Mouse (Mus musculus): ENCODE results near the gene Gm27021. TPM values are rescaled to one million over a fixed set of nuclear protein-coding genes. Genes with fewer than 3 reads are reported as not detected.
"Not testable (repeated sequence)": the region's sequence is repeated elsewhere in the genome, so short reads cannot be mapped to it uniquely, and the experiment has no call there.

The Gm27021 gene
- polyA plus RNA-seq, 1 experiment from 2014 or later, result 2.3 TPM

DNA sequence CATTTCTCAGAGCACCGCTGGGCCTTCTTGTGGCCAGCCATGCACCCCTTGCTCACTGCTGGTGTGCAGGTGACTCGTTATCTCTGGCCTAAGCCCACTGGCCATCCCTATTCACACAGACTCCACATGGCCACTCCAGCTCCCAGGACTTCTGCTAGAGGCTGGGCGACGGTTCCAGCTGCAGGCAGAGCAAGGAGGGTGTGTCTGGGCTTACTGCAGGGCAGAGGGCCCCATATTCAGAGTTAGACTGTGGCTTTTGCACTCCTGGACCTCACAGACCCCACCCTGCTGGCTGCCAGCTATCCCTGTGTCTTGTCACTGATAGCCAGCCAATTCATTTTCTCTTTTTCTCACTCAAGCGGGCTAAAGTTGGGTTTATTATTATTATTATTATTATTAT, 16.2 kb upstream of the Gm27021 start:
- no peak overlapping the region for H3K4me3 ChIP-seq
- H3K4me2 ChIP-seq, result no peak overlapping the region
- peaks cover 30% of the 10 kb centered on the region for H3K27me3 ChIP-seq
- WGBS, result 67% methylated on average over 5 of the region's 5 CpGs
- H3K36me3 ChIP-seq, result no peaks in the 10 kb centered on the region
- H3K9me3 ChIP-seq, result no peaks in the 10 kb centered on the region
- peaks cover 8% of the 10 kb centered on the region for H3K4me1 ChIP-seq
- no peak for ATAC-seq (ENCODE audit: borderline replicate concordance, extremely low read depth, low FRiP score, low TSS enrichment)
- no peak overlapping the region for H3K9ac ChIP-seq
- H3K27ac ChIP-seq, result no peak overlapping the region

DNA sequence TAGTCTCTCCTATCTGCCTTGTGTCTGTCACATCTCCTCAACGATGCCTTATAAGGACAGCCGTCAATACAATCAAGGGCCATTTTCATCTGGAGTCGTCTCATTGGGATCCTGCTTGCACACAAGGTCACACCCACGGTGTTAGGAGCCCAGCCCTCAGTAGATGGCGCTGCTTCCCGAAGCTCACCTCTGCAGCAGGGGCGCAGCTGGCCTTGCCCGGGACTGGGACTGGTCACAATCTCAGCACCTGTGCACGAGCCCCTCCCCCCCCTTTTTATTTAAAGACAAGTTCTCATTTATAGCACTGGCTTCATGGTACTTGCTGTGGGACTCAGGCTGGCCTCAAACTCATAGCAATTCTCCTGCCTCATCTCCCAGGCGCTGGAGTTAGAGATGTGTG, 15.7 kb upstream of the Gm27021 start:
- no peak for ATAC-seq (ENCODE audit: borderline replicate concordance, extremely low read depth, low FRiP score, low TSS enrichment)

DNA sequence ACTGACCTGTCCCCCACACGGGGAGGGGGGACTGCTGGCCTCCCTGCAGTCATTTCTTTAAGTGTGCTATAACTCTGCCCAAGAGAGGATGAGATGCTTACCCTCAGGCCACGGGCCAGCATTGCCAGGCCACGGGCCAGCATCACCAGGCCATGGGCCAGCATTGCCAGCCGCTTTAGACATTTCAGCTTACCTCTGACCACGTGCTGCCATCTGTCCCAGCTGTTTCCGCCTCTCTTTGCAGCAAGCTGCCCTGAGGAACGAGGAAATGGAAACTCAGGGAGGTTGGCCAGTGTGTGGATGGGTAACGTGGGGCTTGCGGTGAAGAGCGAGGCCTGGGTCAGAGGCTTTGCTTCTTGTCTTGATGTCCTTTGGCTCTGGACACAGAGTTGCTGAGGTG, 13.2 kb upstream of the Gm27021 start:
- Histone ChIP-seq H3K4me1 (peaks cover 8% of the 10 kb centered on the region), H3K36me3 (no peaks in the 10 kb centered on the region), H3K9me3 (no peaks in the 10 kb centered on the region), H3K4me2 (no peak overlapping the region), H3K4me3 (no peak overlapping the region), H3K27me3 (peaks cover 8% of the 10 kb centered on the region), H3K27ac (no peak overlapping the region), H3K9ac (no peak overlapping the region)
- 72% methylated on average over 10 of the region's 10 CpGs for WGBS
- no peak for ATAC-seq (ENCODE audit: borderline replicate concordance, extremely low read depth, low FRiP score, low TSS enrichment)

More for the DNA sequence above, 15.7 kb upstream of the Gm27021 start:
- peaks cover 25% of the 10 kb centered on the region for H3K27me3 ChIP-seq
- peaks cover 8% of the 10 kb centered on the region for H3K4me1 ChIP-seq
- H3K4me2 ChIP-seq, result no peak overlapping the region
- H3K4me3 ChIP-seq, result no peak overlapping the region
- no peaks in the 10 kb centered on the region for H3K9me3 ChIP-seq
- H3K36me3 ChIP-seq, result no peaks in the 10 kb centered on the region
- H3K27ac ChIP-seq, result no peak overlapping the region
- H3K9ac ChIP-seq, result no peak overlapping the region
- 14% methylated on average over 10 of the region's 10 CpGs for WGBS

DNA sequence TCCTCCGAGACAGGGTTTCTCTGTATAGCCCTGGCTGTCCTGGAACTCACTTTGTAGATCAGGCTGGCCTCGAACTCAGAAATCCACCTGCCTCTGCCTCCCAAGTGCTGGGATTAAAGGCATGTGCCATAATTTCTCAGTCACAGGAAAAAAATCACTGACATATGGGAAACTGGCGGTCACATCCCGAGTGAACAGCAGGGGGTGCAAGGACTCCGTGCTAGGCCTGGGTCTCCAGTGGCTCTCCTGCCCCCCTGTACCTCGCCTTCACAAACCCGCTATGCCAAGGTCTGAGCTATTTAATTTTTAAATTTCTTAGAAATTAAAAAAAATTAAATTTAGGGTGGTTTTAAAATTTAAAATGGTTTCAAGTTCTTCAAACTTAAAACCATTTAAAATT, 12.5 kb upstream of the Gm27021 start:
- not testable (repeated sequence) for ATAC-seq (ENCODE audit: borderline replicate concordance, extremely low read depth, low FRiP score, low TSS enrichment); H3K9ac ChIP-seq; H3K36me3 ChIP-seq; H3K27ac ChIP-seq; H3K4me3 ChIP-seq; H3K9me3 ChIP-seq; H3K4me1 ChIP-seq; H3K27me3 ChIP-seq; H3K4me2 ChIP-seq
- WGBS, result 39% methylated on average over 7 of the region's 7 CpGs

DNA sequence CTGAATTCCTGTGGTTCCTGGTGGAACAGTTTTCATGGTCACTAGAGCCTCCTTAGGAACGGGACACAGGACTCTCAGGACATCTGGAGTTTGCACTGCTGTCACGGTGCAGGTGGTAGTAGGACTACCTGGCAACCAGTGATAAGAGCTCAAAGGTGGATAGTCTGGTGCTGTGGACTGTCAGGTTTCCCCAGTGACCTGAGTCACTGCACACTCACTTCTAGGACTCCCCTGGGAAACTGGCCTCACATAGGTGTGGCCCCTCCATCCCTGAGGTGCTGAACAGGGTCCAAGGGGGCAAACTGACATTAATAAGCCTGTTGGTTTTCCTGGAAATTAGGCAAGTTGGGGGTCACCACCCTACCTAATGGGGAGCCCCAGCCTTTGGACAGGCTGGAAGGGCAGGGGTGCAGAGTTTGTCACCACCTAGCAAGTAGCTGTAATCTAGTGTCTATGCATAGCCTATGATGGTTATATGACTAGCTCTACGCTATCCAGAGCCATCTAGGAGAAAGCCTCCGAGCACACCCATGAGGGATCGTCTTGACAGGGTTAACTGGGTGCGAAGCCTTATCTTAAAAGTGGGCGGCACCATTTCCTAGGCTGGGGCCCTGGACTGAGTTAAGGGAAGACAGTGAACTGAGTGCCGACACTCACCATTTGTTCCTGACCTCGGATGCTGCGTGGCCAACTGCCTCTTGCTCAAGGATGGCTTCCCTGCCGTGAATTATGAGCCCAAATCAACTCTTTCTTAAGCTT, 11.9 kb upstream of the Gm27021 start:
- no peak overlapping the region for H3K27ac ChIP-seq
- no peak overlapping the region for H3K4me2 ChIP-seq
- H3K9ac ChIP-seq, result no peak overlapping the region
- H3K27me3 ChIP-seq, result peaks cover 8% of the 10 kb centered on the region
- H3K4me3 ChIP-seq, result no peak overlapping the region
- 31% methylated on average over 11 of the region's 11 CpGs for WGBS
- no peaks in the 10 kb centered on the region for H3K9me3 ChIP-seq
- no peaks in the 10 kb centered on the region for H3K36me3 ChIP-seq
- ATAC-seq (ENCODE audit: borderline replicate concordance, extremely low read depth, low FRiP score, low TSS enrichment), result no peak
- peaks cover 3% of the 10 kb centered on the region for H3K4me1 ChIP-seq

DNA sequence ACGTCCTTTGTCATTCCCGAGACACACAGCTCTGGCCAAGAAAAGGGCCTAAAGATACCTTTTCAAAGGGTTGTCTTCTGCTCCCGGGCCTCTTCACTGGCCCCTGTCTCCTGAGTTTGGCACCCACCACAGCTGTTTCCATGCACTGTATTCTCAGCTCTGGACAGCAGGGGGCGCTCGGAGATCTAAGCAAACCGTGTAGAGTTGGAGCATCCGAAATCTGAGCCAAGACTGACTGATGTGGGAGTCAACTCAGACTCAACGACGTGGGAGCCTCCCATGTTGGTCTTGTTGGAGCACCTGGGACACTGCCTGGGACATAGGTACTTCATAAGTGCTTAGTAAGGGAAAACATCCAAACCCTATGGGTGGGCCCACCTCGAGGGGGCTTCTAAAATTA, 10.6 kb upstream of the Gm27021 start:
- no peak overlapping the region for H3K9ac ChIP-seq
- 12% methylated on average over 10 of the region's 10 CpGs for WGBS
- H3K27ac ChIP-seq, result no peak overlapping the region
- peaks cover 8% of the 10 kb centered on the region for H3K27me3 ChIP-seq
- no peak overlapping the region for H3K4me3 ChIP-seq
- H3K9me3 ChIP-seq, result no peaks in the 10 kb centered on the region
- H3K4me2 ChIP-seq, result no peak overlapping the region
- H3K4me1 ChIP-seq, result no peaks in the 10 kb centered on the region; the same call in 1 of the 2 replicates
- peaks cover 8% of the 10 kb centered on the region for H3K36me3 ChIP-seq
- no peak for ATAC-seq (ENCODE audit: borderline replicate concordance, extremely low read depth, low FRiP score, low TSS enrichment)

DNA sequence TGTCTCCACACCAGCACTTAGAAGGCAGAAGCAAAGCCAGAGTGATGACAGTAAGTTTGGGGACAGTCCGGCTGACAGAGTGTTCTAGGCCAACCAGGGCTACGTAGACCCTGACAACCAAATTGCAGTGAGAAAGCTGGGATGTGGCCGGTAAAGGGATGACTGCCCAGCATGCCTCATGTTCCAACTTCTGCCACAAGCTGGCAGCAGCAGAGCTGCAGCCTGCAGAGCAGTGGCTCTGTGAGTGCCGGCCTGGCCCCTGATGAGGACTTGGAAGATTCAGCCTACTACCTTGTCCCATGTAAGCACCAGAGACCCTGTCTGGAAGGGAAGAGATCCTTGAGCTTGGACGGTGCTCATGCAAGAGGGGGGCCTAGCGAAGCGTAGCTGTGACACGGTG, 7.8 kb upstream of the Gm27021 start:
- 67% methylated on average over 8 of the region's 8 CpGs for WGBS
- no peak overlapping the region for H3K4me3 ChIP-seq
- peaks cover 8% of the 10 kb centered on the region for H3K27me3 ChIP-seq
- no peak overlapping the region for H3K4me2 ChIP-seq
- H3K9ac ChIP-seq, result no peak overlapping the region
- H3K4me1 ChIP-seq, result no peaks in the 10 kb centered on the region; the same call in 1 of the 2 replicates
- H3K27ac ChIP-seq, result no peak overlapping the region
- no peak for ATAC-seq (ENCODE audit: borderline replicate concordance, extremely low read depth, low FRiP score, low TSS enrichment)
- H3K9me3 ChIP-seq, result no peaks in the 10 kb centered on the region
- peaks cover 32% of the 10 kb centered on the region for H3K36me3 ChIP-seq

DNA sequence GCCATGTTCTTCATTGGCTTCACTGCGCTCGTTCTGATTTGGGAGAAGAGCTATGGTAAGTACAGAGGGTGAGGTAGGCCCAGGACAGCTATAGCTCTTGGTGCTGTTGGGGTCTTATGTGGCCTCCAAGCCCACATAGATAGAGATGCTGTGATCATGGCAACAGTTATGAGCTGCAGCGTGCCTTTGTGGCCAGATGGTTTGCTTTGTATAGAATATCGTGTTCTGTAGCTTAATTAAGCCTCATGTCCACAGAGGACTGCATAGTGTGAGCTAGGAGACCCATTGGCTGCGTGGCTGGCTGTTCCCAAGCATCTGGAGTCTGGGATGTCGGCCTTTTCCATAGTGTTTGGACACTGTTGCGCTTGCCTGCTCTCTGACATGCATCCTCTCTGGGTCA, 5.4 kb upstream of the Gm27021 start:
- WGBS, result 95% methylated on average over 7 of the region's 7 CpGs
- no peak for ATAC-seq (ENCODE audit: borderline replicate concordance, extremely low read depth, low FRiP score, low TSS enrichment)
- no peak overlapping the region for H3K4me2 ChIP-seq
- peaks cover 6% of the 10 kb centered on the region for H3K4me1 ChIP-seq
- H3K27me3 ChIP-seq, result no peaks in the 10 kb centered on the region
- H3K36me3 ChIP-seq, result peaks cover 43% of the 10 kb centered on the region
- no peak overlapping the region for H3K27ac ChIP-seq
- H3K9me3 ChIP-seq, result no peaks in the 10 kb centered on the region
- H3K9ac ChIP-seq, result no peak overlapping the region
- H3K4me3 ChIP-seq, result no peak overlapping the region

DNA sequence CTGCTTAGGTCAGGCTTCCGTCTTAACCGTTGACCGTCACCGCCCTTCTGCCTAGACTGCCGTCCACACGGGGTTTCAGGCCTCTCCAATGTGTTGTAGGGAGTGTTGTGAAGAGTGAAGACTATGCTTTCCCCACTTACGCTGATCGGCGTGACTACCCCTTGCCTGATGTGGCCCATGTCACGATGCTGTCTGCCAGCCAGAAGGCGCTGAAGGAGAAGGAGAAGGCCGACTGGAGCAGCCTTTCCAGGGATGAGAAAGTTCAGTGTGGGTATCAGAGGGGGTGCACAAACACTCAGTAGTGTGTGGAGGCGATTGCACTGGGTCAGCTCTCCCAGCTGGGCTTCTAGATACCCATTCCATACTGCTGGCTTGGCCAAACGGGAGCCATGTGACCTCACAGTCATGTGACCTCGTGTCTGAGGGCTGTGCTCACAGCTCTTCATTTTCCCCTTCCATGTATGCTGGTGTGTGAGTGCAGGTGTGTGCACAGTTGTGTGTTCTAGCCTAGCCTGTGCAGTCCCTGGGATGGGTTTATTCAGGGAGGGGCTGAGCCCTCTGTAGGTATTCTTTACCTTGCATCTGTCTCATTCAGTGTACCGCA, 4.8 kb upstream of the Gm27021 start:
- no peaks in the 10 kb centered on the region for H3K27me3 ChIP-seq
- no peak for ATAC-seq (ENCODE audit: borderline replicate concordance, extremely low read depth, low FRiP score, low TSS enrichment)
- no peak overlapping the region for H3K4me3 ChIP-seq
- H3K9ac ChIP-seq, result no peak overlapping the region
- peaks cover 43% of the 10 kb centered on the region for H3K36me3 ChIP-seq
- no peak overlapping the region for H3K27ac ChIP-seq
- peaks cover 6% of the 10 kb centered on the region for H3K4me1 ChIP-seq
- no peak overlapping the region for H3K4me2 ChIP-seq
- 88% methylated on average over 16 of the region's 16 CpGs for WGBS
- no peaks in the 10 kb centered on the region for H3K9me3 ChIP-seq

DNA sequence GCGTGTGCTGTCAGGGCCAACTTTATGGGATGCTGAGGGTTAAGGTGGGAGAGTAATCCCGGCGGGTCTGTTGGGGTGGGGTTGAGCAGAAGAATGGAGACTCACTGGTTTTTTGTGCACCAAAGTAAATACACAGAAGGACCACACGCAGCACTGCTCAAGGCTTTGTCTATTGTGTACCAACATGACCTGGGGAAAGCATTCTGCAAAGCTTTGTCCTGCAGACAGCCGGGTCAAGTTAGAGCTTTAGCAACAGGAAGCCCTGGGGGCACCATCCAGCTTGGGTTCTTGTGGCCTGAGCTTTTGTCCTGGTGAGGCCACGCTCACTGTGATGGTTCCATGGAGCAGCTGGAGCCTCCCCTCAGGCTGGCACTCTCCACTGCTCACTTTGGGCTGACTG, 3.9 kb upstream of the Gm27021 start:
- 48% methylated on average over 6 of the region's 6 CpGs for WGBS
- H3K4me2 ChIP-seq, result no peak overlapping the region
- H3K4me3 ChIP-seq, result no peak overlapping the region
- no peak overlapping the region for H3K9ac ChIP-seq
- H3K4me1 ChIP-seq, result peaks cover 11% of the 10 kb centered on the region
- no peaks in the 10 kb centered on the region for H3K9me3 ChIP-seq
- H3K27me3 ChIP-seq, result no peaks in the 10 kb centered on the region
- peaks cover 43% of the 10 kb centered on the region for H3K36me3 ChIP-seq
- no peak overlapping the region for H3K27ac ChIP-seq
- ATAC-seq (ENCODE audit: borderline replicate concordance, extremely low read depth, low FRiP score, low TSS enrichment), result no peak

DNA sequence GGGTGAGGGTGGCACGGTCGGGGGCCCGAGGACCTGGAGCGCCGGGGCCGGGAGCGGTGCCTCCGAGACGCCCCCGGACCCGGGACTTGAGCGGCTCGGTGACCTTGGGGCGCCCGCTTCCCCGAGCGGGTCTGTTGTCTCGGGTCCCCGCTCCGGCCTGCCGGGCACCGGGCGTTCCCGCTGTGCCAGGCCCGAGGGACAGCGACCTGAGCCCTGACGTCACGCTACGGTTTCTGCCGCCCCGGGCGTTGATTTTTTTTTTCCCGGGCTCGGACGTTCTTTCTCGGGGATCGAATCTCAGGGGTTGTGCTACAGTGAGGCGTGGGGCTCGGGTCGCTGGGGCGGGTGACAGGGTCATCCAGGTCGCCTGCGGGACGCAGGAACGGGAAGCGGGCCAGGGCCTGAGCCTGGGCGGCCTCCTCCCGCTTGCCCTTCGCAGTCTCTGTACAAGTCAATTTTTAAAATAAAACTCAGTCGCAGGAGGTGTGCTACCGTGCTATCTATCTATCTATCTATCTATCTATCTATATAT, 561 bp upstream of the Gm27021 start, which contains the start of gene Emc8:
Gene Emc8 (minus strand): TSS at position 200 of the 532 bp plus-strand sequence.
- H3K27me3 ChIP-seq, result no peaks in the 10 kb centered on the region
- H3K4me3 ChIP-seq, result peak within 1 kb of the TSS; percentile 81
- peak within 1 kb of the TSS; percentile 83 for H3K4me2 ChIP-seq
- peak; percentile 55 for ATAC-seq (ENCODE audit: borderline replicate concordance, extremely low read depth, low FRiP score, low TSS enrichment)
- peaks cover 38% of the 10 kb centered on the region for H3K4me1 ChIP-seq
- peak within 1 kb of the TSS; percentile 80 for H3K27ac ChIP-seq
- H3K9me3 ChIP-seq, result no peaks in the 10 kb centered on the region
- peaks cover 37% of the 10 kb centered on the region for H3K36me3 ChIP-seq
- WGBS, result under 1% methylated on average over 51 of the region's 51 CpGs
- H3K9ac ChIP-seq, result peak within 1 kb of the TSS; percentile 96

DNA sequence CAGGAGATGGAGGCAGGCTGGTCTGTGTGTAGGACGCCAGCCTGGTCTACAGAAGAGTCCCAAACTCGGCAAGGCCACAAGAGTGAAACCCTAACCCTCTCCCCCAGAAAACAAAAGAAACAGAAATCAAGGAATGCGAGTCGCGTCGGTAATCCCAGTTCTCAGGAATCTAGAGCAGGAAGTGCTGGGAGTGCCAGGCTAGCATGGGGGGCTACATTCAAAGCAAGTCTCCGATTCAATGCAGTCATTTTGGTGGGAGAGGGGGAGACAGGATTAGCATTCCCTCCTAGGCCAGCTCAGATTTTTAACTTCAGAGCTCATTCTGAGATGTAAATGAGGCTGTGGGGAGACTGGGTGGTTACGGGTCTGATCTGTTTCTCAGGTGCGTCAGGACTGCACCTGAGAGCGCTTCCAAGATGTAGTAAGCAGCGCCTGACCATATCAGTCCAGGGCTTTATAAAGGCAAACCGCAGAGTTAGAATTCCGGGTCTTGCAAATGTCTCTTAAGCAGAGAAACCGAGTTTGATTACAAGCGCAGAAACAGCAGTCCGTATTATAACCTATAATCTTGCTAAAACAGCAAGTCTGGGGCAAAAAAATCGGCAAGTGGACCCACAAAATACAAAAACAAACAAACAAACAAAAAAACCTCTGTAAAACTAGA, 940 bp downstream of the Gm27021 start:
- H3K27me3 ChIP-seq, result no peaks in the 10 kb centered on the region
- peak overlapping the region; percentile 88 for H3K9ac ChIP-seq
- peak overlapping the region; percentile 30; the same call in 1 of the 2 replicates for H3K27ac ChIP-seq
- no peaks in the 10 kb centered on the region for H3K9me3 ChIP-seq
- 3% methylated on average over 17 of the region's 17 CpGs for WGBS
- H3K36me3 ChIP-seq, result peaks cover 22% of the 10 kb centered on the region
- H3K4me3 ChIP-seq, result peak overlapping the region; percentile 81
- H3K4me2 ChIP-seq, result peak overlapping the region; percentile 82
- H3K4me1 ChIP-seq, result peaks cover 38% of the 10 kb centered on the region
- ATAC-seq (ENCODE audit: borderline replicate concordance, extremely low read depth, low FRiP score, low TSS enrichment), result no peak
